Comparison of ENCODE assay signal across 12 mouse cellular contexts in genomic region chr9:30533780-30534343, GRCm38 (mm10).
A peak's percentile ranks its signal among the peaks of the same experiment; 100 is the strongest.
DNase-seq lines count a peak whose midpoint lies in the region; ATAC-seq and TF ChIP-seq lines count a peak whose summit lies in the region.
"Had no signal": no experiment of that assay in that cellular context is flagged by ENCODE, and none has a peak within 500 bp of the region (broad histone marks: within the 10 kb centered on the region; RNA-seq: fewer than 3 reads in every experiment).

No protein-coding gene starts in this region.

- WGBS in forebrain, embryonic 13.5 days = 39% methylated on average over 11 of the region's 11 CpGs
- WGBS in heart, adult 2 months = 70% methylated on average over 11 of the region's 11 CpGs

- H3K79me2 ChIP-seq in heart, adult 2 months (replicated peaks; ENCODE audit: control insufficient read depth, insufficient read depth, low read length) = no peaks in the 10 kb centered on the region

- TF ChIP-seq EP300 in heart, adult 2 months (IDR thresholded peaks at IDR 0.05; ENCODE audit: insufficient read depth, low read depth, low read length) = no peak

- no peak overlapping the region for H3K4me3 ChIP-seq in forebrain, embryonic 13.5 days
- H3K4me3 ChIP-seq in heart, adult 2 months = no peak overlapping the region
- H3K4me3 ChIP-seq: left cerebral cortex, adult 2 months had no signal

- TF ChIP-seq POLR2A in heart, adult 2 months (IDR thresholded peaks at IDR 0.05; ENCODE audit: insufficient read depth, low read depth, low read length) = no peak

- no peak overlapping the region for H3K9ac ChIP-seq in forebrain, embryonic 13.5 days
- no peak overlapping the region for H3K9ac ChIP-seq in heart, adult 2 months (ENCODE audit: low read depth, low read length)
- H3K9ac ChIP-seq: liver, embryonic 14.5 days had no signal

- no peaks in the 10 kb centered on the region for H3K27me3 ChIP-seq in forebrain, embryonic 13.5 days
- no peaks in the 10 kb centered on the region for H3K27me3 ChIP-seq in heart, adult 2 months (ENCODE audit: control insufficient read depth, insufficient read depth, low read length)

- peak; percentile 15 to 16 for DNase-seq in left cerebral cortex, postnatal 36 days (ENCODE audit: low spot score in 2 of 2)
- no peak for DNase-seq in left cerebral cortex, postnatal 4 days
- DNase-seq in layer of hippocampus, postnatal 10 days (ENCODE audit: low spot score in 2 of 2) = peak; percentile 13 to 20
- peak; percentile 42 to 73 for DNase-seq in right cerebral cortex, postnatal 10 days (ENCODE audit: low spot score in 2 of 2)
- DNase-seq in gastrocnemius, postnatal 14 days = no peak
- no peak for DNase-seq in B cell, adult 2 months
- DNase-seq in heart, adult 2 months = no peak
- DNase-seq: kidney, adult 11 months had no signal

- H3K27ac ChIP-seq in forebrain, embryonic 13.5 days = peak overlapping the region; percentile 36
- H3K27ac ChIP-seq in heart, adult 2 months = no peak overlapping the region
- H3K27ac ChIP-seq: left cerebral cortex, adult 2 months; liver, embryonic 14.5 days had no signal

- no peaks in the 10 kb centered on the region for H3K9me3 ChIP-seq in forebrain, embryonic 13.5 days (replicated peaks)

- H3K4me2 ChIP-seq in forebrain, embryonic 13.5 days = peak overlapping the region; percentile 40
- H3K4me2 ChIP-seq: heart, embryonic 11.5 days had no signal

- no peak for TF ChIP-seq CTCF in heart, adult 2 months (IDR thresholded peaks at IDR 0.05)

- intact Hi-C loops in left cerebral cortex, postnatal 36 days (cut with DNase I) = no loop called here
- intact Hi-C loops in left cerebral cortex, postnatal 4 days (cut with DNase I) = no loop called here
- intact Hi-C loops in gastrocnemius, postnatal 14 days (cut with DNase I; ENCODE audit: low total_unique reads) = no loop called here
- intact Hi-C loops in heart, adult 2 months (cut with DNase I) = no loop called here

- H3K36me3 ChIP-seq in forebrain, embryonic 13.5 days (ENCODE audit: poor library complexity, severe bottlenecking) = no peaks in the 10 kb centered on the region
- H3K36me3 ChIP-seq in heart, adult 2 months (ENCODE audit: control insufficient read depth, insufficient read depth, low read length) = no peaks in the 10 kb centered on the region

- H3K4me1 ChIP-seq in forebrain, embryonic 13.5 days = peaks cover 14% of the 10 kb centered on the region
- no peaks in the 10 kb centered on the region for H3K4me1 ChIP-seq in heart, adult 2 months (ENCODE audit: control insufficient read depth, insufficient read depth, low read length)

- peak; percentile 95 for ATAC-seq in forebrain, embryonic 13.5 days

Comparison
In these comparisons a context has a peak if more than half of its experiments do, and no peak if none do; other contexts are left out.
1. DNase-seq: peak in left cerebral cortex, postnatal 36 days (2 of 2), layer of hippocampus, postnatal 10 days (2 of 2) and right cerebral cortex, postnatal 10 days (2 of 2); none in left cerebral cortex, postnatal 4 days (single experiment), gastrocnemius, postnatal 14 days (single experiment), B cell, adult 2 months (0 of 2) and heart, adult 2 months (0 of 2).